Mouse (Mus musculus): ENCODE data around the gene Caprin2. TPM values are rescaled to one million over a fixed set of nuclear protein-coding genes. Genes with fewer than 3 reads are reported as not detected.
"Not testable (repeated sequence)": the region's sequence is repeated elsewhere in the genome, so short reads cannot be mapped to it uniquely, and the experiment has no call there.

Gene Caprin2
- polyA plus RNA-seq, 1 experiment = 17.2 TPM

GRCm38 (mm10) chr6:148931281-148931680 lies 35.2 kb upstream of the Caprin2 start:
- TF ChIP-seq CTCF (IDR thresholded peaks at IDR 0.05; ENCODE audit: extremely low read depth, insufficient read depth, low read length) = no peak
- TF ChIP-seq POLR2A (IDR thresholded peaks at IDR 0.05; ENCODE audit: extremely low read depth, insufficient read depth, low read length) = no peak

GRCm38 (mm10) chr6:148918841-148919398 lies 22.9 kb upstream of the Caprin2 start:
- Histone ChIP-seq H3K4me3 (ENCODE audit: insufficient read depth, low read length) (no peak overlapping the region), H3K4me1 (ENCODE audit: control insufficient read depth, insufficient read depth, low read length) (no peaks in the 10 kb centered on the region), H3K27ac (ENCODE audit: insufficient read depth, low read length) (no peak overlapping the region)
- TF ChIP-seq POLR2A (IDR thresholded peaks at IDR 0.05; ENCODE audit: extremely low read depth, insufficient read depth, low read length) (no peak), CTCF (IDR thresholded peaks at IDR 0.05; ENCODE audit: extremely low read depth, insufficient read depth, low read length) (no peak)

More at GRCm38 (mm10) chr6:148931281-148931680, 35.2 kb upstream of the Caprin2 start:
- Histone ChIP-seq H3K4me3 (ENCODE audit: insufficient read depth, low read length) (no peak overlapping the region), H3K4me1 (ENCODE audit: control insufficient read depth, insufficient read depth, low read length) (no peaks in the 10 kb centered on the region), H3K27ac (ENCODE audit: insufficient read depth, low read length) (no peak overlapping the region)

DNA sequence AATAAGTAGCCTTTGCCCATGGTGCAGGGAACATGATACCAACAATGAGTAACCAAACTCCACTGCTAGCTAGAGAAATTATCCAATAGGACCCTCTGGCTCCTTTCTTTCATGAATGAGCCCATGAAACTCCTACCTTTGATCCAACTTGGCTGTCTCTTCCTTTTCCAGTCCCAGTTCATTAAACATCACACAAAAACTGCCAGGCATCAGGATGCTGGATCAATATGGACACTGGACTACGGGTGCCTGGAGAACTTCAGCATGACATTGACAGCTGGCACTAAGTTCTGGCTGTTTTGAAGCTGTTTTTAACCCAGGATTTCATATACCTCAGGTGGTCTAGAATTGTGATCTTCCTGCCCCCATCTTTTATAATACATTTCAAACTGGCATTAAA lies 21.6 kb upstream of the Caprin2 start:
- no peaks in the 10 kb centered on the region for H3K4me1 ChIP-seq (ENCODE audit: control insufficient read depth, insufficient read depth, low read length)
- TF ChIP-seq POLR2A (IDR thresholded peaks at IDR 0.05; ENCODE audit: extremely low read depth, insufficient read depth, low read length) = no peak
- TF ChIP-seq CTCF (IDR thresholded peaks at IDR 0.05; ENCODE audit: extremely low read depth, insufficient read depth, low read length) = no peak
- H3K27ac ChIP-seq (ENCODE audit: insufficient read depth, low read length) = no peak overlapping the region
- H3K4me3 ChIP-seq (ENCODE audit: insufficient read depth, low read length) = no peak overlapping the region

DNA sequence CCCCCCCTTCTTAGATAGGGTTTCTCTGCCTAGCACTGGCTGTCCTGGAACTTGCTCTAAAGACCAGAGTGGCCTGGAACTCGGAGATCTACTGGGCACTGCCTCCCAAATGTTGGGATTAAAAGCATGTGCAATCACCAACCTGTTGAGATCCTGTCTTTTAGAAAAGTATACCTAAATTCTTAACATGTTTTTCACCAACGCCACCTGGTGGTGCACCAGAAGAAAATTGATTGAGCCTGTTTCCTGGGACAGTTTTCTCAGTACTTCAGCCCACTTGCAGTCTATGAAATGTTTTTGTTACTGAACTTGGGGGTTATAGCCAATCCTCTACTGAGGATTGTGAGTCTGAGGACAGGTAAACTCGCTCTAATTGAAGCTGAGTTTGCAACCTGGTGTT lies 20.8 kb upstream of the Caprin2 start:
- H3K4me1 ChIP-seq (ENCODE audit: control insufficient read depth, insufficient read depth, low read length) = no peaks in the 10 kb centered on the region
- no peak overlapping the region for H3K4me3 ChIP-seq (ENCODE audit: insufficient read depth, low read length)
- H3K27ac ChIP-seq (ENCODE audit: insufficient read depth, low read length) = no peak overlapping the region
- TF ChIP-seq CTCF (IDR thresholded peaks at IDR 0.05; ENCODE audit: extremely low read depth, insufficient read depth, low read length) = peak; percentile 25; the same call in 1 of the 2 replicates
- no peak for TF ChIP-seq POLR2A (IDR thresholded peaks at IDR 0.05; ENCODE audit: extremely low read depth, insufficient read depth, low read length)

- Histone ChIP-seq H3K4me3 (ENCODE audit: insufficient read depth, low read length) (no peak overlapping the region), H3K27ac (ENCODE audit: insufficient read depth, low read length) (no peak overlapping the region), H3K4me1 (ENCODE audit: control insufficient read depth, insufficient read depth, low read length) (no peaks in the 10 kb centered on the region)
- TF ChIP-seq CTCF (IDR thresholded peaks at IDR 0.05; ENCODE audit: extremely low read depth, insufficient read depth, low read length) = peak; percentile 53; the same call in 1 of the 2 replicates
- no peak for TF ChIP-seq POLR2A (IDR thresholded peaks at IDR 0.05; ENCODE audit: extremely low read depth, insufficient read depth, low read length)
These were observed 17.9 kb upstream of the Caprin2 start for GRCm38 (mm10) chr6:148913938-148914337.

- H3K4me3 ChIP-seq (ENCODE audit: insufficient read depth, low read length); H3K27ac ChIP-seq (ENCODE audit: insufficient read depth, low read length); H3K4me1 ChIP-seq (ENCODE audit: control insufficient read depth, insufficient read depth, low read length): not testable (repeated sequence)
These were observed 15.9 kb upstream of the Caprin2 start for GRCm38 (mm10) chr6:148911906-148912305.

- no peaks in the 10 kb centered on the region for H3K4me1 ChIP-seq (ENCODE audit: control insufficient read depth, insufficient read depth, low read length)
- H3K27ac ChIP-seq (ENCODE audit: insufficient read depth, low read length) = no peak overlapping the region
- no peak for TF ChIP-seq CTCF (IDR thresholded peaks at IDR 0.05; ENCODE audit: extremely low read depth, insufficient read depth, low read length)
- TF ChIP-seq POLR2A (IDR thresholded peaks at IDR 0.05; ENCODE audit: extremely low read depth, insufficient read depth, low read length) = no peak
- no peak overlapping the region for H3K4me3 ChIP-seq (ENCODE audit: insufficient read depth, low read length)
These were observed 10.9 kb upstream of the Caprin2 start for GRCm38 (mm10) chr6:148906958-148907357.

- no peak overlapping the region for H3K4me3 ChIP-seq (ENCODE audit: insufficient read depth, low read length)
- H3K4me1 ChIP-seq (ENCODE audit: control insufficient read depth, insufficient read depth, low read length) = no peaks in the 10 kb centered on the region
- H3K27ac ChIP-seq (ENCODE audit: insufficient read depth, low read length) = no peak overlapping the region
- TF ChIP-seq CTCF (IDR thresholded peaks at IDR 0.05; ENCODE audit: extremely low read depth, insufficient read depth, low read length) = no peak
- TF ChIP-seq POLR2A (IDR thresholded peaks at IDR 0.05; ENCODE audit: extremely low read depth, insufficient read depth, low read length) = no peak
These were observed 6.7 kb upstream of the Caprin2 start for GRCm38 (mm10) chr6:148902728-148903127.

DNA sequence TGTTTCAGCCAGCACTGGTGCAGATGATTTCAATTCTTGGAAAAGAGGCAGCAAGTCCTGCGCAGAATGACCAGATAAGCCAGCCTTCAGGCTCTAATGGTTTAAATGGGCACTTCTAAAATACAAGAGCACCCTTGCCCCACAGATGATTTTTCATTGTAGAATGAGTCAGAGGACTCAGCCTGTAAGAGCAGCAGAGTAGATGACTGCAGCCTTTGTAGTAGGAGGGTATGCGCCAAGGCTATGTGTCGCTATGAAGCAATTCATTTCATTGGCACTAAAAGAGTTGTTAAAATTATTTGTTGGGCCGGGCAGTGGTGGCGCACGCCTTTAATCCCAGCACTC lies 442 bp upstream of the Caprin2 start:
- Histone ChIP-seq H3K4me1 (ENCODE audit: control insufficient read depth, insufficient read depth, low read length) (no peaks in the 10 kb centered on the region), H3K4me3 (ENCODE audit: insufficient read depth, low read length) (peak overlapping the region; percentile 72), H3K27ac (ENCODE audit: insufficient read depth, low read length) (peak overlapping the region; percentile 13; the same call in 1 of the 2 replicates)
- no peak for TF ChIP-seq CTCF (IDR thresholded peaks at IDR 0.05; ENCODE audit: extremely low read depth, insufficient read depth, low read length)
- no peak for TF ChIP-seq POLR2A (IDR thresholded peaks at IDR 0.05; ENCODE audit: extremely low read depth, insufficient read depth, low read length)

GRCm38 (mm10) chr6:148894888-148895772 lies 907 bp downstream of the Caprin2 start:
- no peak for TF ChIP-seq POLR2A (IDR thresholded peaks at IDR 0.05; ENCODE audit: extremely low read depth, insufficient read depth, low read length)
- no peak for TF ChIP-seq CTCF (IDR thresholded peaks at IDR 0.05; ENCODE audit: extremely low read depth, insufficient read depth, low read length)
- Histone ChIP-seq H3K27ac (ENCODE audit: insufficient read depth, low read length) (no peak overlapping the region), H3K4me3 (ENCODE audit: insufficient read depth, low read length) (peak overlapping the region; percentile 72), H3K4me1 (ENCODE audit: control insufficient read depth, insufficient read depth, low read length) (no peaks in the 10 kb centered on the region)

Measured in cortical plate, adult 2 months (tissue).